Mouse (Mus musculus): Measurements from ENCODE around the gene Cnnm1.

Gene Cnnm1

GRCm38 (mm10) chr19:43530921-43531320 lies 90.7 kb downstream of the Cnnm1 start:
- in situ Hi-C loops (cut with MboI, MseI), result no loop called here

DNA sequence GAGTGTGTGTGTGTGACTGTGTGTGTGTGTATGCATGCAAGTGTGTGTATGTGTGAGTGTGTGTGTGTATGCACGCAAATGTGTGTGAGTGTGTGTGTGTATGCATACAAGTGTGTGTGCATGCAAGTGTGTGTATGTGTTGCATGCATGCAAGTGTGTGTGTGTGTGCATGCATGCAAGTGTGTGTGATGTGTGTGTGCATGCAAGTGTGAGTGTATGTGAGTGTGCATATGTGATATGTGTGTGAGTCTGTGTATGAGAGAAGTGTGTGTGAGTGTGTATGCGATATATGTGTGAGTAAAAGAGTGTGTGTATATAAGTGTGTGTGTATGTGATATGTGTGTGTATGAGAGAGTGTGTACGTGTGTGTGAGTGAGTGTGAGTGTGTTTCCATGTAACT lies 95.1 kb downstream of the Cnnm1 start:
- in situ Hi-C loops (cut with MboI, MseI), result no loop called here

GRCm38 (mm10) chr19:43546337-43547117 lies 106.3 kb downstream of the Cnnm1 start:
- in situ Hi-C loops (cut with MboI, MseI), result no loop called here
